1 mouse cellular context compared by ENCODE assay signal in the genomic region with DNA sequence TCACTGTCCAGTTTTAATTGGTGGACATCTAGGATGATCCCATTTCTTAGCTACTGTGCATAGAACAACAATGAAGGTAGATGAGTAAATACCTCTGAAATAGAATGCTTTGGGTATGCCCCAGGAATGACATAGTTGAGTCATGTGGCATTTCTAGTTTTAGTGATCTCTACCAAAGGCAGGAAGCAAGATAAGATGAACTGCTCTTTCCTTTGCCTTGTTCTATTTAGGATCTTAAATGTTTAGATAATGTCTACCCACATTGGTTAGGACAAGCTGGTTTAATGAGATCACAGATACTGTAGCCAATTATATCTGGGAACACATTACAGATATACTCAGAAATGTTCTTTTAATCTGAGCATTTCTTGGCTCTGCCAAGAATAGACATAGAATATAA.
TF ChIP-seq lines count a peak whose summit lies in the region.

No protein-coding gene starts in this region.

TF ChIP-seq in MEL, 35 proteins besides CTCF, POLR2A, EP300 and RAD21 (continued from another document):
- TF ChIP-seq ETS1 (IDR thresholded peaks at IDR 0.05; ENCODE audit: low read depth, low read length) = peak; percentile 57
- TF ChIP-seq NRF1 (IDR thresholded peaks at IDR 0.05; ENCODE audit: insufficient read depth, low read depth, low read length, poor library complexity, severe bottlenecking) = no peak
- TF ChIP-seq MEF2A (IDR thresholded peaks at IDR 0.05; ENCODE audit: extremely low read depth, insufficient replicate concordance, low read depth, low read length, poor library complexity, severe bottlenecking) = peak; percentile 89; the same call in 1 of the 2 replicates
